Mouse (Mus musculus) layer of hippocampus, postnatal 25 days (tissue): ENCODE results near the gene Tecrl. TPM values are rescaled to one million over a fixed set of nuclear protein-coding genes. Genes with fewer than 3 reads are reported as not detected.

ENCODE experiments used
- DNase-seq, 2 experiments: peaks; one replicate each; pipeline ENCODE4 v3.0.0; 2022; ENCODE audit warnings: mixed read lengths in 2 of 2, low spot score in 1 of 2; ENCODE audit errors: extremely low spot score in 1 of 2
- total RNA-seq, 2 experiments: library from RNA; stranded (reverse); gene quantifications; 2 replicates each; pipeline ENCODE4 v1.2.3; 2021

Tecrl gene
- total RNA-seq = not detected

DNA sequence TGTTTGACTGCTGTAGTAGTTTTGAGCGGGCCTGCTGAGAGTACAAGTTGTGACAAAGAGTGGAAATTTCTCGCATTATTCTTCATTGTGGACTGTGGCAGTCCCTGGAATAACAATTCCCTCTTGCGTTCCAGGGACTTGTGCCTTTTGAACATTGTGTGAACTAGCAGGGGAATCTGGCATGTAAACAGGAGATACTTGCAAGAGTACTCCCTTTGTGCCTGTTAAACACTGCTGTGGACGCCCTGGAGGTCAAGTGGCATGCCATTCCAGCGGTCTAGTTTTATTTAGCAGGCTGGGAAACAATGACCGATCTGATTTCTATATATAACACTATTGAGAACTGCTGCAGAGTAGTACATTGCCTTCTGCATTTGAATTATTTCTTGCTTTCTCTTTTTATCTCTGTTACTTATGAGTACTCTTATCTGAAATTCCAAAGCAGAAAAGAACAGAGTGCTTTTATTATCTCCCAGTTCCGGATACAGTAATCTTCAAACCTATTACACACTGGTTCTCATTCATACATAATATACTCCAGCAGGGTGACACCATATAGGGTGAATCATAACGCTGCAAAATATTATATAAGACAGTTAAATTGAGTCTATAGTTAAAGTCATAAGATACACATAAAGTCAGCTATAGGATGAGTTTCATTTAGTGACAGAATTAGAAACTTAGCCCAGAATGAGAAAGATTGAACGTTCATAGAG, at the start of gene Tecrl:
Tecrl (minus strand) TSS at position 350 of the 716 bp plus-strand sequence.
- DNase-seq = no peak

GRCm38 (mm10) chr5:83385021-83385420, 30.0 kb upstream of the Tecrl start:
- DNase-seq = no peak

GRCm38 (mm10) chr5:83351615-83352014, 3.4 kb downstream of the Tecrl start:
- no peak for DNase-seq

GRCm38 (mm10) chr5:83339144-83339543, 15.9 kb downstream of the Tecrl start:
- no peak for DNase-seq

GRCm38 (mm10) chr5:83267148-83267776, 87.7 kb downstream of the Tecrl start:
- no peak for DNase-seq

DNA sequence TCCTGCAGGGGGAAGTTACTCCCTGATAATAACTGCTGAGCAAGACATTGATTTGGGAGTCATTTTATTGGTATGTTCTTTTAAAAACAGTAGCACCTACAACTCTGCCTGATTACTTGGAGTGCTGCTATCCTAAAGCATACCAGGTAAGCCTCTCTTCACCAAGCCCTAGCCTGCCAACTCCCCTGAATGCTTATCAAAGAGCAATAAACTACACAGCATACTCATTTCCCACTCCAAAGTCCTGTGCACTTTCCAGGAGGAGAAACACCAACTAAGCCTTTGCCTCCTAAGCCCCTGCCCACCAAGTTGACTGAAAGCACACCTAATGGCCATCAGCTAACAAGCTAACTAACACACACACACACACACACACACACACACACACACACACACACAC, 94.9 kb downstream of the Tecrl start:
- no peak for DNase-seq

DNA sequence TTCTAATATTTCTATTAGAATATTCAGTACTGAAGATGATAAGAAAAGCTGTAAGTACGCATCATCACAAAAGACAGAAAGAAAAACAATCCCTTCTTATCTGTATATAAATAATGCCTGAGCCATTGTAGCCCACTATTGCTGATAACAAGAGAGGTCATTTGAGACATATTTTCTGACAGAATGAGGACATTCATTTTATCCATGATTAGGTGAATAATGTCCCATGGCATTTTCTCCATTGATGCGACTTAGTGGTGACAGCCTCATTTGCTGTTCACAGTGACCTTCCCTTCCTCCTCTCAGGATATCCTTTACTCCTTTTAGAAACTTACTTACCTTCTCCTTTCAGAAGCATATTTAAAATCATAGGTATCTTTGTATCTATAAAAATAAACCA, 100.9 kb downstream of the Tecrl start:
- no peak for DNase-seq

DNA sequence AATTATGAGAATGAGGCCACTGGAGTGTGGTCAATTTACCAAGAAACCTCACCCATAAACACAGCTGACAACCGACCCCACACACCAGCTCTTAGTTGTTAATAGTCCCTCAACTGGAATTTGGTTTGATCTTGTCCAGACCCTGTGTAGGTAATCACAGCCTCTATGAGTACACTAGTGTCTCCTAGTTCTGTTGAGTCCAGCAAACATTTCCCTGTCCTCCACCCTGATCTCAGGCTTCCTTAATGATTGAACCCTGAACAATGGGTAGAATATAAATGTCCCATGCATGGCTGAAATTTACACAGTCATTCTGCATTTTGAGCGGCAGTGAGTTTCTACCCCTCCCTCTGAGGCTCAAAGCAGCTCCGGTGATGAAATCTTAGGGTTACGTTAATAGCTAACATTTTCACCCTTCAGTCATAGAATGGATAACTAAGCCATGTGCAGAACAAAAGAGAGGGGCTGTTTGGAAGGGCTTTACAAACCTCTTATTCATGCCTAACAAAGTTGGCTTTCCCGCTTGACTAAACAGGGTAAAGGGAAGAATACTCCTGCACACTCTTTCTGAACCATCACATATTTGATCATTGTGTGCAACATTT, 116.0 kb downstream of the Tecrl start:
- DNase-seq = no peak
